Mouse (Mus musculus) layer of hippocampus, adult 9-10 months (tissue): ENCODE measurements around the gene Mill1.
A peak's percentile ranks its signal among the peaks of the same experiment; 100 is the strongest.
"Not testable (repeated sequence)": the region's sequence is repeated elsewhere in the genome, so short reads cannot be mapped to it uniquely, and the experiment has no call there.

Source experiments
- DNase-seq: peaks from one replicate; pipeline ENCODE4 v3.0.0; 2022; ENCODE audit warnings: low spot score

Mill1 gene

GRCm38 (mm10) chr7:18245047-18245446, at the start of gene Mill1:
Gene Mill1, plus strand, starts transcription at chr7:18245347.
- DNase-seq = no peak

- peak; percentile 10 for DNase-seq
These were observed 34.2 kb upstream of the Mill1 start for GRCm38 (mm10) chr7:18210938-18211337.

GRCm38 (mm10) chr7:18214699-18215098, 30.4 kb upstream of the Mill1 start:
- no peak for DNase-seq

GRCm38 (mm10) chr7:18238561-18238960, 6.6 kb upstream of the Mill1 start:
- DNase-seq = no peak

- no peak for DNase-seq
These were observed 3.9 kb upstream of the Mill1 start for GRCm38 (mm10) chr7:18241217-18241616.

- not testable (repeated sequence) for DNase-seq
These were observed 1.1 kb upstream of the Mill1 start for GRCm38 (mm10) chr7:18243959-18244573.

GRCm38 (mm10) chr7:18260219-18260618, 15.1 kb downstream of the Mill1 start:
- DNase-seq = no peak

- no peak for DNase-seq
These were observed 19.9 kb downstream of the Mill1 start for GRCm38 (mm10) chr7:18265089-18265488.
